Mouse (Mus musculus): ENCODE results near the gene Nifk. TPM values are rescaled to one million over a fixed set of nuclear protein-coding genes. Genes with fewer than 3 reads are reported as not detected.

Nifk gene
- polyA plus RNA-seq, 2 experiments, result 24.7 to 50.8 TPM

DNA sequence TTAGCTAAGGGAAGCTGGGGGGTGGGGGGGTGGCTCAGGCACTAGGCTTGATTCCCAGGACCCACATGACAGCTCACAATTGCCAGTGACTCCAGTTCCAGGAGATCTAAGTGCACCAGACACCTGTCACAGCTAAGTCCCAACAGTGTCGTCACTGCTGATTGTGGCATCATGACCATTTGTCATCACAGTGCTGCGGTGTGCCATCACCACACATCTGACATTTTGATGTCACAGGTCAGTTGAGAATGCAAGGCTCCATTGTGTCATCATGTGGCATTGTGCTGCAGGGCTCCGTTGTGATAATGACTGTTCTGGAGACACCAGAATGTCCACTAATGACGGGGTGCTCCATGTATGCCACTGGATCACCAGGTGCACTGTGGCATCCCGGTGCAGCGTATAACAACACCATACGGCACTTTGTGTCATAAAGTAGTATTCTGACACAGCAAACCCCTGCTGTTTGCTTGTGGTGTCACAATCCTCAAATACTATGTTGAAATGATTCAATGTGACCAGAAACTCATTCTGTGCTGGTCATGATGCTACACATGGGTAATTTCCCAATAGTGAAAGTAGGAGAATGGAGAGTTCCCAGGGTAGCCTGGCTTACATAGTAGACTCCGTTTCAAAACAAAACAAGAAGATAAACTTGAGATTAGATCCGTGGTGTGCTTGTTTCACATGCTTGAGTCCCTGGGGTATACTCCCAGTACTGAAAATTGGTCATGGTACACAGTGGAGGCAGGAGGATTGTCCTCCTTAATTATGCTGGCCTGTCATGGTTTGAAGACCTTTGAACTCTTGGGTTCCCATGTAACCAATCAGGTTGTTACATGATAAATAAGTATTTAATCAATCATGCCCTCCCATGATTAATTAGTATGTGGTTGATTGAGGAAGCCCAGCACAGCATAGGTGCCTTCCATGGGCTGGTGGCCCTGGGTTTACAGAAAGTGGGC is 13.4 kb downstream of the Nifk start:
- no peak overlapping the region for H3K27ac ChIP-seq
- no peak for DNase-seq (ENCODE audit: low read depth in 3 of 3, low spot score in 3 of 3)
- H3K36me3 ChIP-seq (replicated peaks; ENCODE audit: control insufficient read depth, insufficient read depth, low read depth), result peaks cover 33% of the 10 kb centered on the region
- no peak for ATAC-seq (ENCODE audit: insufficient read depth)
- H3K4me2 ChIP-seq (ENCODE audit: low read depth), result no peak overlapping the region
- H3K4me1 ChIP-seq (replicated peaks; ENCODE audit: control insufficient read depth in 2 of 2, insufficient read depth in 2 of 2, low read length in 1 of 2), result no peaks in the 10 kb centered on the region
- TF ChIP-seq EP300 (IDR thresholded peaks at IDR 0.05; ENCODE audit: low read depth) (no peak), CTCF (IDR thresholded peaks at IDR 0.05; ENCODE audit: low read depth) (no peak)
- H3K9me3 ChIP-seq (ENCODE audit: control insufficient read depth, low read length), result no peaks in the 10 kb centered on the region
- 70% methylated on average over 9 of the region's 9 CpGs for WGBS (ENCODE audit: insufficient replicate concordance)
- H3K27me3 ChIP-seq (ENCODE audit: control insufficient read depth, insufficient read depth, low read length), result no peaks in the 10 kb centered on the region
- no peak overlapping the region for H3K9ac ChIP-seq (replicated peaks)
- H3K4me3 ChIP-seq (ENCODE audit: insufficient read depth in 1 of 2, low read depth in 2 of 2, low read length in 2 of 2), result no peak overlapping the region

DNA sequence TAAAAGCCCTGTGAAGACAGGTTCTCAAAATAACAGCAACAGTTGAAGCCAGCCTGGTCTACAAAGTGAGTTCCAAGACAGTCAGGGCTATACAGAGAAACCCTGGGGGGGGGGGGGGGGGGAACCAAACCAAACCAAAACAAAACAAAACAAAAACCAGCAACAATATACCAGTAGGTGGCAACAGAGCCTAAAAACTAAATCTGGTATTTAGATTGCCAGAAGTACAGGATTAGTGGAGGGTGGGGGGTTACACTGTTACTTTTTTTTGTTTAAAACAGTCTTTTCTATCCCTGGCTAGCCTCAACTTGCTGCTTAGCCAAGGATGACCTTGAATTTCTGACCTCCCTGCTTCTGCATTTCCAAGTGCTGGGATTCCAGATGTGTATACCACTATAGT is 14.2 kb downstream of the Nifk start:
- no peaks in the 10 kb centered on the region for H3K27me3 ChIP-seq (ENCODE audit: control insufficient read depth, insufficient read depth, low read length)
- peaks cover 27% of the 10 kb centered on the region for H3K36me3 ChIP-seq (replicated peaks; ENCODE audit: control insufficient read depth, insufficient read depth, low read depth)

DNA sequence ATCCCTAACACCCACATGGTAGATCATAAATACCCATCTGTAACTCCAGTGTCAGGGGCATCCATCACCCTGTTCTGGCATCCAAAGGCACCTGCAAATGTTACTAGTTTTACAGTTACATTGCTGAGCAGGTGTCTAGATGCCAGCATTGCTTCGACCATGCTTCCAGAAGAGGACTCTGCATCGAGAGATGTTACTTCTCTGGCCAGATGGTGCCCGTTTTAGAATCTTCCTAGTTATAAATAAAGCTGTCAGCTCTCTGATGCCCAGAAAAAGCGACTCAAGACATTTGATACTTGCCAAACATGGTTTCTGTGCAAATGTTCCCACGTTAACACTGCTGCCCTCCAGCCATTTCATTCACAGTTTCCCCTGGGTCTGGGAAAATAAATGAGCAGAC is 16.3 kb downstream of the Nifk start:
- TF ChIP-seq CTCF (IDR thresholded peaks at IDR 0.05; ENCODE audit: low read depth) (no peak), EP300 (IDR thresholded peaks at IDR 0.05; ENCODE audit: low read depth) (no peak)
- WGBS (ENCODE audit: insufficient replicate concordance), result 59% methylated on average over 5 of the region's 5 CpGs
- Histone ChIP-seq H3K36me3 (replicated peaks; ENCODE audit: control insufficient read depth, insufficient read depth, low read depth) (peaks cover 10% of the 10 kb centered on the region), H3K4me3 (ENCODE audit: insufficient read depth in 1 of 2, low read depth in 2 of 2, low read length in 2 of 2) (no peak overlapping the region), H3K4me1 (replicated peaks; ENCODE audit: control insufficient read depth in 2 of 2, insufficient read depth in 2 of 2, low read length in 1 of 2) (no peaks in the 10 kb centered on the region), H3K27ac (no peak overlapping the region), H3K9ac (replicated peaks) (no peak overlapping the region), H3K27me3 (ENCODE audit: control insufficient read depth, insufficient read depth, low read length) (no peaks in the 10 kb centered on the region), H3K4me2 (ENCODE audit: low read depth) (no peak overlapping the region), H3K9me3 (ENCODE audit: control insufficient read depth, low read length) (no peaks in the 10 kb centered on the region)
- no peak for ATAC-seq (ENCODE audit: insufficient read depth)
- no peak for DNase-seq (ENCODE audit: low read depth in 3 of 3, low spot score in 3 of 3)

More for the DNA sequence above, 14.2 kb downstream of the Nifk start:
- no peak for TF ChIP-seq EP300 (IDR thresholded peaks at IDR 0.05; ENCODE audit: low read depth)
- no peak for TF ChIP-seq CTCF (IDR thresholded peaks at IDR 0.05; ENCODE audit: low read depth)
- H3K9me3 ChIP-seq (ENCODE audit: control insufficient read depth, low read length), result no peaks in the 10 kb centered on the region
- no peak overlapping the region for H3K27ac ChIP-seq
- no peak overlapping the region for H3K4me3 ChIP-seq (ENCODE audit: insufficient read depth in 1 of 2, low read depth in 2 of 2, low read length in 2 of 2)
- H3K4me2 ChIP-seq (ENCODE audit: low read depth), result no peak overlapping the region
- DNase-seq (ENCODE audit: low read depth in 3 of 3, low spot score in 3 of 3) (no peak), ATAC-seq (ENCODE audit: insufficient read depth) (no peak)
- H3K9ac ChIP-seq (replicated peaks), result no peak overlapping the region
- no peaks in the 10 kb centered on the region for H3K4me1 ChIP-seq (replicated peaks; ENCODE audit: control insufficient read depth in 2 of 2, insufficient read depth in 2 of 2, low read length in 1 of 2)

DNA sequence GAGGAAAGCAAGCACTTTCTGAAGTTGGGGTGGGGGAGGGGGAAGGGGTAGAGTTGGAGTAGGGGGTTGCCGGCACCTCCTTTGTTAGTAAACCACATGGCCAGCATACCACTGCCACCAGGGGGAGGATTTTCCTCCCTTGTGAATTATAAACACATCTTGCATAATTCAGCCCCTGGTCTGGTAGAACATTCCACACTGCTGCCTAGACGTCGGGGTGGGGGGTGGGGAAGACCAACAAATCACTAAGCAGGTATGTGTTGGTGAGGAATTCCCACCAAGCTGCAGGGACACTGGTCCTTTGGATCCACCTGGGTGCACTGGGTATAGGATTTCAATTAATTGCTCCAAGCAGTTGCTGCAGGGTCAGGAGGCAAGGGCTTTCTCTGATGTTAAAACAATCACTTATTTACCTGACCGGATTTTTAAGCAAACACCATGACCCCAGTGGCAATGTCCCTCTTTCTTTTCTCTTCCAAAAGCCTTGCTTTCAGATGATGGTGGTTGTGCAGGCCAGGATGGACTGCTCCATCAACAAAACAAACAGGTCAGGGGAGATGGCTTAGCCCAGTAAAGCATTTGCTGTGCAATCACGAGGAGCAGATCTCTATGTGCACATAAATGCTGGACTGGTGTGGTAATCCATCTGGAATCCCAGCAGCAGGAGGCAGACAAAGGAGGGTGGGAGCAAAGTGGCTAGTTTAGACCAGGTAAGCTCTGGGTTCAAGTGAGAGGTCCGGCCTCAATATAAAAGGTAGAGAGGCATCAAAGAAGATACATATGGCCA is 22.2 kb downstream of the Nifk start:
- no peak for TF ChIP-seq EP300 (IDR thresholded peaks at IDR 0.05; ENCODE audit: low read depth)
- TF ChIP-seq CTCF (IDR thresholded peaks at IDR 0.05; ENCODE audit: low read depth), result no peak
- Histone ChIP-seq H3K4me1 (replicated peaks; ENCODE audit: control insufficient read depth in 2 of 2, insufficient read depth in 2 of 2, low read length in 1 of 2) (0 out of 4 replicates have a peak, but pooled peaks cover 0 to 3% of the 10 kb centered on the region in 2 experiments), H3K36me3 (replicated peaks; ENCODE audit: control insufficient read depth, insufficient read depth, low read depth) (no peaks in the 10 kb centered on the region), H3K27me3 (ENCODE audit: control insufficient read depth, insufficient read depth, low read length) (no peaks in the 10 kb centered on the region), H3K27ac (no peak overlapping the region), H3K4me3 (ENCODE audit: insufficient read depth in 1 of 2, low read depth in 2 of 2, low read length in 2 of 2) (no peak overlapping the region), H3K9me3 (ENCODE audit: control insufficient read depth, low read length) (no peaks in the 10 kb centered on the region), H3K4me2 (ENCODE audit: low read depth) (no peak overlapping the region), H3K9ac (replicated peaks) (no peak overlapping the region)
- DNase-seq (ENCODE audit: low read depth in 3 of 3, low spot score in 3 of 3), result no peak
- no peak for ATAC-seq (ENCODE audit: insufficient read depth)
- WGBS (ENCODE audit: insufficient replicate concordance), result 38% methylated on average over 6 of the region's 6 CpGs

DNA sequence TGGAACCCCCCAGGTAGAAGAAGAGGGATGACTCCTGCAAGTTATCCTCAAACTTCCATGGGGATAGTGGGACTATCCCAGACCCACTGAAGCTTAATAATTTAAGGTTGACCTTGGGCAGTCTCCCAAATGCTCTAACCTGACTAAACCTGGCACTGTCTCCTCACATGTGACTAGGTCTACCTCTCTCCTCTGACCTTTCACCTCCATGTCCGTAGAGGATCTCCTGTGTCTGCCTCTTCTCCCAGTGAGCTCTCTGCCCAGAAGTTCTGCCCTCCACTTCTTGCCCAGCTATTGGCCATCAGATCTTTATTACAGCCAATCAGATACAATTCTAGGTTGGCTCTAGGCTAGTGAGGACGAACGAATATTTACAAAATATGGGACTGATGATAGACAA is 28.3 kb downstream of the Nifk start:
- Histone ChIP-seq H3K27ac (no peak overlapping the region), H3K9ac (replicated peaks) (no peak overlapping the region), H3K9me3 (ENCODE audit: control insufficient read depth, low read length) (no peaks in the 10 kb centered on the region), H3K4me3 (ENCODE audit: insufficient read depth in 1 of 2, low read depth in 2 of 2, low read length in 2 of 2) (no peak overlapping the region), H3K27me3 (ENCODE audit: control insufficient read depth, insufficient read depth, low read length) (no peaks in the 10 kb centered on the region), H3K36me3 (replicated peaks; ENCODE audit: control insufficient read depth, insufficient read depth, low read depth) (no peaks in the 10 kb centered on the region), H3K4me2 (ENCODE audit: low read depth) (no peak overlapping the region), H3K4me1 (replicated peaks; ENCODE audit: control insufficient read depth in 2 of 2, insufficient read depth in 2 of 2, low read length in 1 of 2) (no peaks in the 10 kb centered on the region)
- TF ChIP-seq EP300 (IDR thresholded peaks at IDR 0.05; ENCODE audit: low read depth) (no peak), CTCF (IDR thresholded peaks at IDR 0.05; ENCODE audit: low read depth) (no peak)
- DNase-seq (ENCODE audit: low read depth in 3 of 3, low spot score in 3 of 3) (no peak), ATAC-seq (ENCODE audit: insufficient read depth) (no peak)
- WGBS (ENCODE audit: insufficient replicate concordance), result 55% methylated on average over 3 of the region's 3 CpGs
